Mouse (Mus musculus) spleen, adult 2 months (tissue): ENCODE data around the gene Aldh3b1. TPM values are rescaled to one million over a fixed set of nuclear protein-coding genes. Genes with fewer than 3 reads are reported as not detected.

Source experiments
- DNase-seq, 2 experiments: peaks; one replicate each; pipeline versions ENCODE4 v3.0.0 to v3.0.0-alpha.2; 2012 to 2021; ENCODE audit warnings: low spot score in 2 of 2, low read depth in 1 of 2
- H3K27ac ChIP-seq: fragments of 200-500 bp; 2 replicates; pipeline ENCODE4 v1.5.1; 2012; ENCODE audit warnings: low read length, inconsistent platforms; ENCODE audit not compliant: insufficient read depth
- H3K27me3 ChIP-seq: fragments of 200-500 bp; 2 replicates; pipeline ENCODE4 v1.6.1; 2012; ENCODE audit warnings: mild to moderate bottlenecking, moderate library complexity, low read length, inconsistent platforms; ENCODE audit not compliant: control insufficient read depth, insufficient read depth
- H3K36me3 ChIP-seq: fragments of 200-500 bp; 2 replicates; pipeline ENCODE4 v1.6.1; 2012; ENCODE audit warnings: mild to moderate bottlenecking, low read length, inconsistent platforms; ENCODE audit not compliant: control insufficient read depth, insufficient read depth
- H3K4me1 ChIP-seq: fragments of 200-500 bp; 2 replicates; pipeline ENCODE4 v1.6.1; 2011; ENCODE audit warnings: inconsistent platforms; ENCODE audit not compliant: control insufficient read depth, insufficient read depth, insufficient read length
- H3K4me3 ChIP-seq: fragments of 200-500 bp; 2 replicates; pipeline ENCODE4 v1.5.1; 2011; ENCODE audit warnings: mild to moderate bottlenecking, inconsistent platforms; ENCODE audit not compliant: insufficient read depth, insufficient read length; ENCODE audit errors: extremely low read depth
- CTCF ChIP-seq: fragments of 200-500 bp; IDR thresholded peaks from 2 replicates; pipeline ENCODE4 v1.5.1; 2011; ENCODE audit warnings: mild to moderate bottlenecking, inconsistent platforms; ENCODE audit not compliant: insufficient read depth, insufficient read length, insufficient replicate concordance; ENCODE audit errors: extremely low read depth
- POLR2A ChIP-seq: fragments of 200-500 bp; IDR thresholded peaks from 2 replicates; pipeline ENCODE4 v1.6.1; 2011; ENCODE audit warnings: low read depth, low read length, inconsistent platforms
- WGBS: fragments of 180-500 bp; shearing (Covaris S2); methylation state at CpG from one replicate; pipeline ENCODE4 v1.1.7; 2018; 5-methylcytosine and 5-hydroxymethylcytosine counted together
- polyA plus RNA-seq: library from polyadenylated mRNA; depleted of rRNA; stranded (reverse); fragments of >200 nt; gene quantifications from 2 replicates; pipeline ENCODE4 v1.2.3, GENCODE M21; 2012

The Aldh3b1 gene
- polyA plus RNA-seq, 1 experiment: 24.6 TPM

DNA sequence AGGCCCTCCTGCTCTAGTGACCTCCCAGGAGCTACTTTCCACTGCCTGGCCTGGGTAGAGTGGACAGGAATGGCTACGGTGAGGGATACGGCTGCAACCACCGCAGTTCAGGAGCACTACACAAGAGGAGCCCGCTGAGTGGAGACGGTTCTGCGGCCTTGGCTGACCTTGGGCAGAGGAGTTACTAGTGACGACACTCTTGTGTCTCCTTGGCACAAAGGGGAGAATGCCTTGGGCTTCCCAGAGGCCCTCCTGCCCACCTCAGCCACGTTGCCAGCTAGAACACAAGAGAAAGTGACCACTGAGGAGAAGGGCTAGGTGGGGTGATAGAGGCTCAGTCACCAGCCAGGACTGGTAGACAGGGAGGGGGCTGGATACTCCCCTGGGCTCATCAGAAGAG lies 5.4 kb downstream of the Aldh3b1 start:
- H3K27ac ChIP-seq: peak overlapping the region; percentile 91

DNA sequence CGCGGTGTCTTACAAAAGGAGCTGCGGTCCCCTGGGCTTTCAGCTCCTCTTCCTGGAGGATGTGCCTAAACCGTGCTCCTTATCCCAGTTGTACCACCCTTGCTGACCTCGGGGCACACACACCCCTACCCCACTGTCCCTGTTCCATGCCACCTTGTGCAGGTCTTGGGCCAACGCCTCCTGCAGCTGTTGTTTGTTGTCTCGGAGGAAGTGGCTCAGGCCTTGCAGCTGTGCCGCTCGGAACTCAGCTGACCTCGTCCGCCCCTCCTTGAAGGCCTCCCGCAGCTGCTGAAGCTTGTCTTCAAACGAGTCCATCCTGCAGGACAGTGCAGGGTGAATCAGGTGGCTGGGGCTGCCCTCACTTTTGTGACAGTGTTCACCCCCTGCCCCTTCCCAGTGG lies 6.0 kb downstream of the Aldh3b1 start:
- H3K27me3 ChIP-seq: no peaks in the 10 kb centered on the region
- WGBS: 24% methylated on average over 13 of the region's 13 CpGs
- no peaks in the 10 kb centered on the region for H3K36me3 ChIP-seq
- TF ChIP-seq CTCF (no peak), POLR2A (no peak)
- H3K27ac ChIP-seq: peak overlapping the region; percentile 91
- H3K4me3 ChIP-seq: no peak overlapping the region; the same call in 1 of the 2 replicates
- DNase-seq: peak in 1 of 2 experiments; percentile 77
- peaks cover 27% of the 10 kb centered on the region for H3K4me1 ChIP-seq

More for the DNA sequence above, 5.4 kb downstream of the Aldh3b1 start:
- WGBS: 69% methylated on average over 8 of the region's 8 CpGs
- TF ChIP-seq CTCF: no peak
- no peak for TF ChIP-seq POLR2A
- no peak for DNase-seq
- H3K4me3 ChIP-seq: no peak overlapping the region
- H3K36me3 ChIP-seq: no peaks in the 10 kb centered on the region
- H3K27me3 ChIP-seq: no peaks in the 10 kb centered on the region
- peaks cover 30% of the 10 kb centered on the region for H3K4me1 ChIP-seq

DNA sequence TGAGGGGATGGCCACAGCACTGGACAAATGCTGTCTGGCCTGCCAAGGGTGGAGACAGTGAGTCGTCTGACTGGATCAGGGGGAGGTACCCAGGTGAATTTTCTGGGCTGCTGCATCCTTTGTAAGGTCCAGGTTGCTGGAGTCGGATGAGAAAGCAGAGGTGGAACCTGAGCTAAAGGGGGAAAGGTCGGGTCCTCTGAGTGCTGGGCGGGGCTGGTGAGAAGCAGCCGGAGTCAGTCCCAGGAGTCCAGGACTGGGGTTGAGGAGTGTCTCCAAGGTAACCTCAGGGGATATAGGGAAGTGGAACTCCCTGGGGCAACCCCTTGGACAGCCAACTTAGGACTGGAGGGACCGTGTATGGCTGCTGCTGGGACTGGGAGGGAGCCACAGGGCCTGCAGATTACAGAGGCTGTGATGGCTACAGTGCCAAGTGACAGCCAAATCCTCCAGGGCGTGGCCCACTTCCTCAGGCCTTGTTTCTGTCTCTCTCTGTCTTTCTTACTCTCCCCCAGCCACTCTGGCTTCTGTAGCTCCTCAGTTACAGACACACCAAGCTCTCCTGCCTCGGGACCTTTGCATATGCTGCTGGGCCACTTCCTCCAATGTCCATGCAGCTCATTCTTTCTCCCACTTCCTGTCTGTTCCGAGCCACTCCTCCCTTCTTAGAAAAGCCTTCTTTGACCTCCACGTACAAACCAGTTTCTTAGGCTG lies 6.8 kb downstream of the Aldh3b1 start:
- Histone ChIP-seq H3K4me3 (no peak overlapping the region; the same call in 1 of the 2 replicates), H3K27ac (peak overlapping the region; percentile 91), H3K27me3 (no peaks in the 10 kb centered on the region), H3K4me1 (peaks cover 27% of the 10 kb centered on the region), H3K36me3 (no peaks in the 10 kb centered on the region)
- 28% methylated on average over 10 of the region's 10 CpGs for WGBS
- DNase-seq: no peak
- no peak; the same call in 1 of the 2 replicates for TF ChIP-seq POLR2A
- no peak for TF ChIP-seq CTCF

DNA sequence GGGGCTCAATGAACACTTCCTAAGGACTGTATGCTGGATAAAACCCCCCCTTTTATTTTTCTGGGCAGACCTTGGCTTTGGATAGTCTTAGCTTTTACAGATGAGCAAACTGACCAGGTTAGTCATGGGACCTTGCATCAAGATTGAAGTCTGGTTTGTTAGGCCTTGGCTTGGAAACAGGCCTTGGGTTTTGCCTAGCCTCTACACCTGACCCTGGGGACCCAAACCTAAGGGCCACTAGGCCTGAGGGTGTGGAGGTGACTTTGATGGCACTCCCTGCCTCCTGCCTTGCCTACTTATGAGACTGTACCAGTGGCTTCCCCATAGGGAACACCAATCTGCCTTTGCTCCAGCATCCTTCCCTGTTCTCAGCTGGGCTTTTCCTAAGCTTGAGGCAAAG lies 9.7 kb downstream of the Aldh3b1 start:
- H3K27ac ChIP-seq: no peak overlapping the region

DNA sequence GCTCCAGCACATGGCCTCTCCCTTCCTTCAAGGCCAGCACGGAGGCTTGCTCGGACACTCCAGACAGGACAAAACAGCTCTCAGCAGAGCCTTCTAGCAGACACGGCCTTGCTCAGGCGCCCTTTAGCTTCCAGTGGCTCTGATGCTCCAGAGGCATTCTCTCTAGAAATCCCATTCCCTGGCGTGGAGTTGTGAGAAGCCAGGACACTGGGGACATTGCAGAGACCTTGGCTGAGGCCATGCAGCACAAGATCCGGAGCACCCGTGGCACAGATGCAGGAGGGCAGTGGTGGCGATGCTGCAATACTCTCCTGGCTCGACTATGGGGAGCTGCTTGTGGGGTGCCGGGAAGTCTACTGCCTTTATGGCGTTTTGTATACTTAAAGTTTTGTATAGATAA lies 12.9 kb downstream of the Aldh3b1 start:
- TF ChIP-seq CTCF (no peak), POLR2A (no peak)
- no peak overlapping the region for H3K4me3 ChIP-seq
- no peak for DNase-seq
- no peaks in the 10 kb centered on the region for H3K27me3 ChIP-seq
- H3K4me1 ChIP-seq: peaks cover 8% of the 10 kb centered on the region; the same call in 1 of the 2 replicates
- 92% methylated on average over 11 of the region's 11 CpGs for WGBS
- H3K36me3 ChIP-seq: no peaks in the 10 kb centered on the region
- H3K27ac ChIP-seq: no peak overlapping the region

More for the DNA sequence above, 9.7 kb downstream of the Aldh3b1 start:
- TF ChIP-seq CTCF (no peak), POLR2A (no peak)
- Histone ChIP-seq H3K27me3 (no peaks in the 10 kb centered on the region), H3K36me3 (no peaks in the 10 kb centered on the region), H3K4me1 (peaks cover 23% of the 10 kb centered on the region), H3K4me3 (no peak overlapping the region)
- no peak for DNase-seq

DNA sequence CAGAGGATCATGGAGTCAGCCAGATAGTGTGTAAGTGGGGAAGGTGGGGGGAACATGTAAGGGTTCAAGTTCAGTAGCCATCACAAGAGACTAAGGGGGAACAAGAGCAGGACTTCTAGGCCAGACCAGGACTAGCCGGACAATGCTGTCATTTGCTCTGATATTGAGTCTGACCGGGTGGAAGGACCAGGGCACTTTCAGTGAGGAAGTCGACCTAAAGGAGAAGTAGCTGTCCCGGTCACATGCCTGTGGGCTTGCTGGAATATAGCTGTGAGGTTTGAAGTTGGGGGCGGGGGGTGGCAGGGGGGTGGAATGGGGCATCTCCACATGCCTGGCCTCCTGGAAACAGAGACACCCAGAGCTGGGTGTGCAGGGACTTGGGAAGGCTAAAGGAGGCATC lies 15.1 kb downstream of the Aldh3b1 start:
- peaks cover 8% of the 10 kb centered on the region; the same call in 1 of the 2 replicates for H3K4me1 ChIP-seq
- 51% methylated on average over 5 of the region's 5 CpGs for WGBS
- H3K27ac ChIP-seq: peak overlapping the region; percentile 21; the same call in 1 of the 2 replicates
- peaks cover 8% of the 10 kb centered on the region for H3K36me3 ChIP-seq
- no peak for DNase-seq
- TF ChIP-seq POLR2A (no peak), CTCF (no peak)
- no peaks in the 10 kb centered on the region for H3K27me3 ChIP-seq
- no peak overlapping the region for H3K4me3 ChIP-seq

DNA sequence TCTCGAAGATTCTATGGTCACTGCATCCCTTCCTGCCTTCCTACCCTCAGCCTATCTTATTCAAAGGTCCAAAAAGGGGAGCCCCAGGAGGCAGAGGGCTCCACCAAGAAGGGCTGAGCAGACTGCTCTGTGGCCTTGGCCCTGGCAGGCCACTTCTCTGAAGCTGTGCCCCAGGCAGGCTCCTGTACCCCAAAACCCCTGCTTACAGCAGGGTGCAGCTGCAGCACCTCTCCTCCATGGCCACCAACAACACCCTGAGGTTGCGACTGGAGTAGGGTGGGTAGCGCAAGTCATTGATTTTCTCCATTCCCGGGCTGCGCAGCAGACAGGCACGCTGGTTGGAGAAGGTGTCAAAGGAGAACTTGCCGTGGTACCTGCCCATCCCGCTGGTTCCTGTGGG lies 15.9 kb downstream of the Aldh3b1 start:
- Histone ChIP-seq H3K27ac (peak overlapping the region; percentile 88), H3K36me3 (peaks cover 14% of the 10 kb centered on the region), H3K27me3 (no peaks in the 10 kb centered on the region), H3K4me1 (peaks cover 8% of the 10 kb centered on the region; the same call in 1 of the 2 replicates), H3K4me3 (0 out of 2 replicates have a peak overlapping the region, but pooled peaks have one; percentile 60)
- no peak for TF ChIP-seq CTCF
- no peak for TF ChIP-seq POLR2A
- WGBS: 80% methylated on average over 8 of the region's 8 CpGs
- no peak for DNase-seq
